Mouse (Mus musculus) G1E (cell line): ENCODE measurements around the gene Iqcm.

Experiments used
- CTCF ChIP-seq: IDR thresholded peaks from 2 replicates; pipeline ENCODE4 v1.5.1; 2012; ENCODE audit warnings: low read depth, low read length, inconsistent platforms, mixed read lengths
- GATA1 ChIP-seq: IDR thresholded peaks from 2 replicates; pipeline ENCODE4 v1.6.1; 2012; ENCODE audit warnings: borderline replicate concordance, low read length, inconsistent platforms, mixed read lengths

DNA sequence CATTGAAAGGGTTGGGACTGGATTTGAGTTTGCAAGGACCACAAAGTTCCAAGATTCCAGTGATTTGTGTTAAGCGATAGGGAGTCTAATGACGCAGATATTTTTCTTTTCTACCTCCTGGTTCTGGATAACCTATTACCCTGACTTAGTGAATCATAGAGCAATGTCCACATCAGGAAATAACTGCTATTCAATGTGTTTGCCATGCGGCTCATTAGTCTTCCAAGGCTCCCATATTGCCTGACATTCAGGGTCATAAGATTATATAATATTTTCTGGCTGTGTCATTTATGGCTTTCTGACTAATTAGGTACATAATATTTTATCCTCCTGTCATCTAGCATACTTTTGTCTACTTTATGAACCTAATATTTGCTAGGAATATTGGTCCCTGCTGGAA lies 100.8 kb downstream of the Iqcm start:
- TF ChIP-seq CTCF: no peak
- no peak for TF ChIP-seq GATA1
